Mouse (Mus musculus): Measurements from ENCODE around the gene Cd247.

Cd247 gene

GRCm38 (mm10) chr1:165775518-165776294 lies 12.8 kb upstream of the Cd247 start:
- no peak for DNase-seq (ENCODE audit: low read depth, low spot score)

GRCm38 (mm10) chr1:165779954-165780585 lies 8.4 kb upstream of the Cd247 start:
- DNase-seq (ENCODE audit: low read depth, low spot score) = no peak

GRCm38 (mm10) chr1:165780586-165781111 lies 7.8 kb upstream of the Cd247 start:
- no peak for DNase-seq (ENCODE audit: low read depth, low spot score)

- no peak for DNase-seq (ENCODE audit: low read depth, low spot score)
Observed at GRCm38 (mm10) chr1:165781426-165781825, 7.1 kb upstream of the Cd247 start.

GRCm38 (mm10) chr1:165781911-165782310 lies 6.6 kb upstream of the Cd247 start:
- DNase-seq (ENCODE audit: low read depth, low spot score) = no peak

- no peak for DNase-seq (ENCODE audit: low read depth, low spot score)
Observed at GRCm38 (mm10) chr1:165786296-165786695, 2.2 kb upstream of the Cd247 start.

GRCm38 (mm10) chr1:165789066-165789660 lies 682 bp downstream of the Cd247 start:
- DNase-seq (ENCODE audit: low read depth, low spot score) = no peak

GRCm38 (mm10) chr1:165789963-165790362 lies 1.5 kb downstream of the Cd247 start:
- DNase-seq (ENCODE audit: low read depth, low spot score) = no peak

- no peak for DNase-seq (ENCODE audit: low read depth, low spot score)
Observed at GRCm38 (mm10) chr1:165790461-165791210, 2.2 kb downstream of the Cd247 start.

GRCm38 (mm10) chr1:165791411-165791810 lies 2.9 kb downstream of the Cd247 start:
- DNase-seq (ENCODE audit: low read depth, low spot score) = no peak

GRCm38 (mm10) chr1:165801709-165802310 lies 13.3 kb downstream of the Cd247 start:
- no peak for DNase-seq (ENCODE audit: low read depth, low spot score)

GRCm38 (mm10) chr1:165803107-165803506 lies 14.6 kb downstream of the Cd247 start:
- no peak for DNase-seq (ENCODE audit: low read depth, low spot score)

GRCm38 (mm10) chr1:165804133-165804532 lies 15.7 kb downstream of the Cd247 start:
- no peak for DNase-seq (ENCODE audit: low read depth, low spot score)

GRCm38 (mm10) chr1:165810633-165811032 lies 22.2 kb downstream of the Cd247 start:
- no peak for DNase-seq (ENCODE audit: low read depth, low spot score)

GRCm38 (mm10) chr1:165811170-165811569 lies 22.7 kb downstream of the Cd247 start:
- no peak for DNase-seq (ENCODE audit: low read depth, low spot score)

- DNase-seq (ENCODE audit: low read depth, low spot score) = no peak
Observed at GRCm38 (mm10) chr1:165812775-165813174, 24.3 kb downstream of the Cd247 start.

- no peak for DNase-seq (ENCODE audit: low read depth, low spot score)
Observed at GRCm38 (mm10) chr1:165814116-165814515, 25.6 kb downstream of the Cd247 start.

- no peak for DNase-seq (ENCODE audit: low read depth, low spot score)
Observed at GRCm38 (mm10) chr1:165814521-165815278, 26.2 kb downstream of the Cd247 start.

- no peak for DNase-seq (ENCODE audit: low read depth, low spot score)
Observed at GRCm38 (mm10) chr1:165816391-165816790, 27.9 kb downstream of the Cd247 start.

GRCm38 (mm10) chr1:165817264-165817663 lies 28.8 kb downstream of the Cd247 start:
- no peak for DNase-seq (ENCODE audit: low read depth, low spot score)

Data from WW6 (cell line).